Mouse (Mus musculus): Measurements from ENCODE around the gene Naa38.
A peak's percentile ranks its signal among the peaks of the same experiment; 100 is the strongest.

Naa38 gene

DNA sequence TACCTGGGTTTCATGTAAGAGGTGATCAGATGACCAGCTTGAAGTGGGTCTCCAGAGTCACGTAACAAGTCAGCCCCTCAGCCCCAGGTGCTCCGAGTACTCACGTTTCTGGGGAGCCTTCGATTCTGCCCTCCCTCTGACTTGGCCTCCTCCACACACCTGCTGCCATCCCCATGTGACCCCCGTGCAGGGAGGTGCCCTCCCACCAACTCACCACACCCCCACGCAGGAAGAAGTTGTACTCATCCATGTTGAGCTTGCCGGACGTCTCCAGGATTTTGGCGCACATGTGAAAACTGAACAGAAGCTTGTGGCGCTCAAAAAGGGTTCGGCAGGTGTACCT is 37.3 kb downstream of the Naa38 start:
- DNase-seq (ENCODE audit: low read depth): no peak

DNA sequence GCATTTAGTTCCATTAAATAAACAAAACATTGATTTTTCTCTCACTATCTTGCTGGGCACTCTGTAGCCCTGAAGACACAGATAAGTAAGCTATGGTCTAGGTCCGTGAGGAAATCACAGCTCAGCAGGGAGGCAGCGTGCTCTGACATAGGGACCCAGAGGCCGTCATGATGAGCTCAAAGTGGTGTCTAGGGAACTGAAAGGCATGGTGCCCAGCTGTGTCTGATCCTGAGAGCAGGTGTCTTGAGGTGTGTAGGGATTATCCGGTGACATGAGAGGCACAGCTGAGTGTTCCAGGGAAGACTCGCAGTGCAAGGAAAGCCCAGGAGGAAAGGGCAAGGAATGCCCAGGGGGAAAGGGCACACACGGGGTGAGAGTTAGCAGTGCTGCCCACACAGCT is 37.9 kb downstream of the Naa38 start:
- no peak for DNase-seq (ENCODE audit: low read depth)

DNA sequence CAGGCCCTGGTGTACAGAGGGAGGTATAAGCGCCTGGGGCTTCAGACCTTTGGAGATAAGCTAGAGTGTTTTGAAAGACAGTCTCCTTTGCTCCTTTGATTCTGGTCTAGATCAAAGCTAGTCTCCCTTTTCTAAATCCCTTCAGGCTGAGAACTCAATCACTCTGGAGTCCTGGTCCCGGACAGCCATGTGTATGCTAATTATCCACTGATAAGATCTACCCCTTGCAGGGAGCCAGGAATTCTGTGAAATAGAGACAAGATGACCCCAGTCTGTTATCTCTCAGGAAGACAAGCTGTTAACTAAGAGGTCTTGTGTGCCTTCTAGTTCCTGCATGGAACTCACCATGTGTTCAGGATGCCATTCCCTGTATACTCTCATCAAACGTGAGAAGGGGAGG is 42.0 kb downstream of the Naa38 start:
- DNase-seq (ENCODE audit: low read depth): no peak

DNA sequence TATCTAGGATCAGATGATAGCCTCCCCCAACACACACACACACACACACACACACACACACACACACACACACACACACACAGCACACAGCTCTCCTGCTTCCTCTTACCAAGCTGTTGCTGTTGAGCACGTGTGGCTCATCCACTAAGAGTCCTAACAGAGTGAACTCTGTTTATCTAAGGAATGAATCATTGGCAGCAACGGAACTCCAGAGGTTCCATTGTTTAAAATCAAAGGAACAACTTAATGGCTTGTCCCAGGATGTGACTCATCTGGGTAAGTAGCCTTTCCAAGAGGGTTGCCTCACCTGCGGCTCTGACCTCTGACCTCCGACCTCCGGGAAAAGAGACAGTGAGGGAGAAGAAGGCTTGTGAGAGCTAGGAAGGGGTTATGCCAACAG is 48.0 kb downstream of the Naa38 start:
- peak; percentile 54 for DNase-seq (ENCODE audit: low read depth)

Data from 416B (cell line).